Mouse (Mus musculus): ENCODE data around the gene Mfap4.

Gene Mfap4

GRCm38 (mm10) chr11:61484613-61485540, at the start of gene Mfap4:
Gene Mfap4, plus strand, starts transcription at chr11:61485431.
- peak; percentile 61 to 64 for DNase-seq (ENCODE audit: low spot score in 2 of 2)

GRCm38 (mm10) chr11:61436298-61436697, 48.9 kb upstream of the Mfap4 start:
- no peak for DNase-seq (ENCODE audit: low spot score in 2 of 2)

GRCm38 (mm10) chr11:61439170-61439569, 46.1 kb upstream of the Mfap4 start:
- no peak for DNase-seq (ENCODE audit: low spot score in 2 of 2)

- no peak for DNase-seq (ENCODE audit: low spot score in 2 of 2)
Measured at GRCm38 (mm10) chr11:61440416-61440815, 44.8 kb upstream of the Mfap4 start.

GRCm38 (mm10) chr11:61441670-61442069, 43.6 kb upstream of the Mfap4 start:
- DNase-seq (ENCODE audit: low spot score in 2 of 2), result no peak

GRCm38 (mm10) chr11:61443807-61444206, 41.4 kb upstream of the Mfap4 start:
- no peak for DNase-seq (ENCODE audit: low spot score in 2 of 2)

- DNase-seq (ENCODE audit: low spot score in 2 of 2), result no peak
Measured at GRCm38 (mm10) chr11:61447296-61447695, 37.9 kb upstream of the Mfap4 start.

GRCm38 (mm10) chr11:61448041-61448440, 37.2 kb upstream of the Mfap4 start:
- DNase-seq (ENCODE audit: low spot score in 2 of 2), result no peak

GRCm38 (mm10) chr11:61448599-61449225, 36.5 kb upstream of the Mfap4 start:
- no peak for DNase-seq (ENCODE audit: low spot score in 2 of 2)

GRCm38 (mm10) chr11:61449499-61450292, 35.5 kb upstream of the Mfap4 start:
- DNase-seq (ENCODE audit: low spot score in 2 of 2), result no peak

- DNase-seq (ENCODE audit: low spot score in 2 of 2), result no peak
Measured at GRCm38 (mm10) chr11:61464071-61464470, 21.2 kb upstream of the Mfap4 start.

GRCm38 (mm10) chr11:61465422-61465821, 19.8 kb upstream of the Mfap4 start:
- DNase-seq (ENCODE audit: low spot score in 2 of 2), result no peak

- no peak for DNase-seq (ENCODE audit: low spot score in 2 of 2)
Measured at GRCm38 (mm10) chr11:61468534-61468933, 16.7 kb upstream of the Mfap4 start.

GRCm38 (mm10) chr11:61469317-61469917, 15.8 kb upstream of the Mfap4 start:
- no peak for DNase-seq (ENCODE audit: low spot score in 2 of 2)

GRCm38 (mm10) chr11:61470880-61471279, 14.4 kb upstream of the Mfap4 start:
- DNase-seq (ENCODE audit: low spot score in 2 of 2), result no peak

- no peak for DNase-seq (ENCODE audit: low spot score in 2 of 2)
Measured at GRCm38 (mm10) chr11:61473630-61474029, 11.6 kb upstream of the Mfap4 start.

GRCm38 (mm10) chr11:61476786-61477382, 8.3 kb upstream of the Mfap4 start:
- no peak for DNase-seq (ENCODE audit: low spot score in 2 of 2)

- no peak for DNase-seq (ENCODE audit: low spot score in 2 of 2)
Measured at GRCm38 (mm10) chr11:61477566-61478508, 7.4 kb upstream of the Mfap4 start.

- DNase-seq (ENCODE audit: low spot score in 2 of 2), result no peak
Measured at GRCm38 (mm10) chr11:61478788-61479187, 6.4 kb upstream of the Mfap4 start.

All from frontal cortex, postnatal 10 days (tissue).